In genomic region chr4:72437367-72437766, GRCm38 (mm10) we compare ENCODE assay signal across 17 mouse cellular contexts.
"Had no signal": no experiment of that assay in that cellular context is flagged by ENCODE, and none has a peak within 500 bp of the region (broad histone marks: within the 10 kb centered on the region; RNA-seq: fewer than 3 reads in every experiment).

No protein-coding gene starts in this region.

- ATAC-seq: liver, embryonic 12.5 days; liver, postnatal 0 days; lung, postnatal 0 days; midbrain, embryonic 13.5 days; midbrain, embryonic 15.5 days; midbrain, embryonic 16.5 days had no signal

- DNase-seq: left cerebral cortex, postnatal 4 days; liver; liver, embryonic 13.5 days; liver, postnatal 0 days; lung, adult 18-20 months; lung, adult 2 months; lung, embryonic 14.5 days; lung, postnatal 10 days; lung, postnatal 14 days; lung, postnatal 36 days; lung, postnatal 4 days; midbrain, embryonic 14.5 days had no signal
